Mouse (Mus musculus): Measurements from ENCODE around the gene Prpf40b. TPM values are rescaled to one million over a fixed set of nuclear protein-coding genes. Genes with fewer than 3 reads are reported as not detected.

The Prpf40b gene
- polyA plus RNA-seq, 1 experiment from 2014 or later, result 42.0 TPM

GRCm38 (mm10) chr15:99318071-99318470, 23.2 kb downstream of the Prpf40b start:
- 86% methylated on average over 6 of the region's 6 CpGs for WGBS
- DNase-seq (ENCODE audit: low spot score) (no peak), ATAC-seq (replicated peaks; ENCODE audit: insufficient number of reproducible peaks, low FRiP score, low TSS enrichment, low read depth) (no peak)
- Histone ChIP-seq H3K36me3 (replicated peaks; ENCODE audit: control insufficient read depth, insufficient read depth, low read depth, low read length) (peaks cover 12% of the 10 kb centered on the region), H3K4me1 (ENCODE audit: control insufficient read depth, insufficient read depth, low read length) (no peaks in the 10 kb centered on the region), H3K4me2 (ENCODE audit: low read depth, low read length) (no peak overlapping the region), H3K27ac (replicated peaks; ENCODE audit: low read depth, low read length) (no peak overlapping the region), H3K9me3 (replicated peaks; ENCODE audit: control insufficient read depth, low read length) (no peaks in the 10 kb centered on the region), H3K9ac (replicated peaks; ENCODE audit: low read length) (no peak overlapping the region), H3K4me3 (ENCODE audit: low read depth, low read length) (no peak overlapping the region), H3K27me3 (ENCODE audit: control insufficient read depth, insufficient read depth, low read length) (no peaks in the 10 kb centered on the region)

DNA sequence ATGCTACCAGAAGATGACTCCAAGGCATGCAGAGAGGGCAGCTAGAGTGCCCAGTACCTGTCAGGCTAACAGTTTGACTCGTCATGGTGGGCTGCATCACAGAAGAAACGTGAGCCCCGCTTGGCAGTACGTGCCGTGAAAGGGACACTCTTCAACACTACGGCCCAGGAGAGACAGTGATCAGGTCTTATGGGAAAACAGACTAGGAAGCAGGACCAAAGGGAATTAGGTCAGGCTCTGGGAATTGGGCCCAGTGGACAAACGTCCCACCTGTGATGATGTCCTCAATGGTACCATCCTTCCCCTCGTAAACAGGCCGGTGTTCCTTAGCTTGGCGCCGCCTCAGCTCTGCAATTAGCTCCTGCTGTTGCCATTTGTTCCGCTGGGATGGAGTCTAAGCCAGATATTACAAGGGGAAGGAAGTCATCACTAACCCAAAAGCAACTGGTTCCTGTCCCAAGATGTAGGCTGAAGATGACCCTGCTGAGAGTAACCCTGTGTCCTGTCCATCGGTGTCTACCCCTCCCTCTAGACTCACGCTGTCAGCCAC, 24.0 kb downstream of the Prpf40b start:
- Histone ChIP-seq H3K4me3 (ENCODE audit: low read depth, low read length) (no peak overlapping the region), H3K9ac (replicated peaks; ENCODE audit: low read length) (no peak overlapping the region), H3K27me3 (ENCODE audit: control insufficient read depth, insufficient read depth, low read length) (no peaks in the 10 kb centered on the region), H3K9me3 (replicated peaks; ENCODE audit: control insufficient read depth, low read length) (no peaks in the 10 kb centered on the region), H3K36me3 (replicated peaks; ENCODE audit: control insufficient read depth, insufficient read depth, low read depth, low read length) (peaks cover 12% of the 10 kb centered on the region), H3K4me1 (ENCODE audit: control insufficient read depth, insufficient read depth, low read length) (no peaks in the 10 kb centered on the region), H3K4me2 (ENCODE audit: low read depth, low read length) (no peak overlapping the region), H3K27ac (replicated peaks; ENCODE audit: low read depth, low read length) (no peak overlapping the region)
- DNase-seq (ENCODE audit: low spot score) (no peak), ATAC-seq (replicated peaks; ENCODE audit: insufficient number of reproducible peaks, low FRiP score, low TSS enrichment, low read depth) (no peak)
- WGBS, result 86% methylated on average over 13 of the region's 14 CpGs

DNA sequence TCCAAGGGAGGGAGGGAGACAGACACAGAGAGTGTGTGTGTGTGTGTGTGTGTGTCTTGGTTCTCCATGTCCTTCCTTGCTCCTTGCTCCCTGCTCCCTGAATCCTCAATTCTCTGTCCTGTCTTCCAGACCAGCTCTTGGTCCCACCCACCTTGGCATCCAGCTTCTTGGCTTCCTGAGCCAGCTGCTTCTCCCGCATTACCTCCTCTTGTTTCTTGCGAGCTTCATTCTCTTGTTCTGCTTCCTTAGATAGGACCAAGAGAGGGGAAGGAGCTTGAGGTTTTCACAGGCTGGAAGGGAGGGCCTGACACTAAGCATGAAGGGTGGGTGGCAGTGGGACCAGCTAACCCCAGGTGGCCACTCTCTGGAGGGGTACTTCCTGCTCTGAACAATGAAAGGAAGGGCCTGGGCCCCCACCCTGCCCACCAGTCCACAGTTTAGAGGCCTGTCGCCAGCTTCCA, 24.6 kb downstream of the Prpf40b start:
- no peak overlapping the region for H3K4me3 ChIP-seq (ENCODE audit: low read depth, low read length)
- 87% methylated on average over 3 of the region's 3 CpGs for WGBS
- H3K27ac ChIP-seq (replicated peaks; ENCODE audit: low read depth, low read length), result no peak overlapping the region
- H3K4me2 ChIP-seq (ENCODE audit: low read depth, low read length), result no peak overlapping the region
- peaks cover 9% of the 10 kb centered on the region for H3K36me3 ChIP-seq (replicated peaks; ENCODE audit: control insufficient read depth, insufficient read depth, low read depth, low read length)
- H3K4me1 ChIP-seq (ENCODE audit: control insufficient read depth, insufficient read depth, low read length), result no peaks in the 10 kb centered on the region
- no peaks in the 10 kb centered on the region for H3K27me3 ChIP-seq (ENCODE audit: control insufficient read depth, insufficient read depth, low read length)
- H3K9ac ChIP-seq (replicated peaks; ENCODE audit: low read length), result no peak overlapping the region
- H3K9me3 ChIP-seq (replicated peaks; ENCODE audit: control insufficient read depth, low read length), result no peaks in the 10 kb centered on the region
- DNase-seq (ENCODE audit: low spot score) (no peak), ATAC-seq (replicated peaks; ENCODE audit: insufficient number of reproducible peaks, low FRiP score, low TSS enrichment, low read depth) (no peak)

GRCm38 (mm10) chr15:99320168-99320674, 25.3 kb downstream of the Prpf40b start:
- 84% methylated on average over 10 of the region's 10 CpGs for WGBS
- no peak for DNase-seq (ENCODE audit: low spot score)
- Histone ChIP-seq H3K4me2 (ENCODE audit: low read depth, low read length) (no peak overlapping the region), H3K36me3 (replicated peaks; ENCODE audit: control insufficient read depth, insufficient read depth, low read depth, low read length) (peaks cover 11% of the 10 kb centered on the region), H3K27ac (replicated peaks; ENCODE audit: low read depth, low read length) (no peak overlapping the region), H3K4me3 (ENCODE audit: low read depth, low read length) (no peak overlapping the region), H3K4me1 (ENCODE audit: control insufficient read depth, insufficient read depth, low read length) (no peaks in the 10 kb centered on the region), H3K9ac (replicated peaks; ENCODE audit: low read length) (no peak overlapping the region), H3K27me3 (ENCODE audit: control insufficient read depth, insufficient read depth, low read length) (no peaks in the 10 kb centered on the region), H3K9me3 (replicated peaks; ENCODE audit: control insufficient read depth, low read length) (no peaks in the 10 kb centered on the region)
- ATAC-seq (replicated peaks; ENCODE audit: insufficient number of reproducible peaks, low FRiP score, low TSS enrichment, low read depth), result no peak

- WGBS, result 84% methylated on average over 9 of the region's 9 CpGs
- Histone ChIP-seq H3K4me2 (ENCODE audit: low read depth, low read length) (no peak overlapping the region), H3K9ac (replicated peaks; ENCODE audit: low read length) (no peak overlapping the region; the same call in 1 of the 2 replicates), H3K27ac (replicated peaks; ENCODE audit: low read depth, low read length) (no peak overlapping the region), H3K4me1 (ENCODE audit: control insufficient read depth, insufficient read depth, low read length) (no peaks in the 10 kb centered on the region), H3K4me3 (ENCODE audit: low read depth, low read length) (no peak overlapping the region), H3K27me3 (ENCODE audit: control insufficient read depth, insufficient read depth, low read length) (no peaks in the 10 kb centered on the region), H3K36me3 (replicated peaks; ENCODE audit: control insufficient read depth, insufficient read depth, low read depth, low read length) (peaks cover 13% of the 10 kb centered on the region), H3K9me3 (replicated peaks; ENCODE audit: control insufficient read depth, low read length) (no peaks in the 10 kb centered on the region)
- no peak for DNase-seq (ENCODE audit: low spot score)
- ATAC-seq (replicated peaks; ENCODE audit: insufficient number of reproducible peaks, low FRiP score, low TSS enrichment, low read depth), result no peak
Observed at GRCm38 (mm10) chr15:99320978-99321377, 26.1 kb downstream of the Prpf40b start.

DNA sequence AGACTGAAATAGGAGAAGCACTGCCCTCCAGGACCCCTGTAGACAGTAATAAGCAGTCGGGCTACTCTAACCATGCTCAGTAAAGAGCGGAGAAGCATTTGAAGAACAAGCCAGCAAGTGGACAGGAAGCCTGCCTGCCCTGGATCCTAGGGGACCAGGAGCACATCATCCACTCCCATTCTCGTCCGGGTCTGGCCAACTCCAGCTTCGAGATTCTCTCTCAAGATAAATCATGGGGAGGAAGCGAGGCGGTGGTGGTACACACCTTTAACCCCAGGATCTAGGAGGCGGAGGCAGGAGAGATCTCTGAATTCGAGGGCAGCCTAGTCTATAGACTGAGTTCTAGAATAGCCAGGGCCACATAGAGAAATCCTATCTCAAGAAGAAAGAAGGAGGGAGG, 29.3 kb downstream of the Prpf40b start:
- peaks cover 13% of the 10 kb centered on the region for H3K36me3 ChIP-seq (replicated peaks; ENCODE audit: control insufficient read depth, insufficient read depth, low read depth, low read length)
- H3K4me1 ChIP-seq (ENCODE audit: control insufficient read depth, insufficient read depth, low read length), result no peaks in the 10 kb centered on the region
- no peak overlapping the region for H3K4me2 ChIP-seq (ENCODE audit: low read depth, low read length)
- H3K4me3 ChIP-seq (ENCODE audit: low read depth, low read length), result no peak overlapping the region
- no peak for DNase-seq (ENCODE audit: low spot score)
- no peak overlapping the region for H3K9ac ChIP-seq (replicated peaks; ENCODE audit: low read length)
- 87% methylated on average over 9 of the region's 9 CpGs for WGBS
- no peak overlapping the region for H3K27ac ChIP-seq (replicated peaks; ENCODE audit: low read depth, low read length)
- H3K27me3 ChIP-seq (ENCODE audit: control insufficient read depth, insufficient read depth, low read length), result no peaks in the 10 kb centered on the region
- H3K9me3 ChIP-seq (replicated peaks; ENCODE audit: control insufficient read depth, low read length), result no peaks in the 10 kb centered on the region
- ATAC-seq (replicated peaks; ENCODE audit: insufficient number of reproducible peaks, low FRiP score, low TSS enrichment, low read depth), result no peak

- no peaks in the 10 kb centered on the region for H3K27me3 ChIP-seq (ENCODE audit: control insufficient read depth, insufficient read depth, low read length)
- no peak overlapping the region for H3K4me2 ChIP-seq (ENCODE audit: low read depth, low read length)
- no peaks in the 10 kb centered on the region for H3K9me3 ChIP-seq (replicated peaks; ENCODE audit: control insufficient read depth, low read length)
- WGBS, result 91% methylated on average over 6 of the region's 6 CpGs
- no peak overlapping the region for H3K27ac ChIP-seq (replicated peaks; ENCODE audit: low read depth, low read length)
- ATAC-seq (replicated peaks; ENCODE audit: insufficient number of reproducible peaks, low FRiP score, low TSS enrichment, low read depth), result no peak
- peaks cover 13% of the 10 kb centered on the region for H3K36me3 ChIP-seq (replicated peaks; ENCODE audit: control insufficient read depth, insufficient read depth, low read depth, low read length)
- no peaks in the 10 kb centered on the region; the same call in 1 of the 2 replicates for H3K4me1 ChIP-seq (ENCODE audit: control insufficient read depth, insufficient read depth, low read length)
- no peak overlapping the region for H3K9ac ChIP-seq (replicated peaks; ENCODE audit: low read length)
- no peak for DNase-seq (ENCODE audit: low spot score)
- H3K4me3 ChIP-seq (ENCODE audit: low read depth, low read length), result no peak overlapping the region
Observed at GRCm38 (mm10) chr15:99325598-99325997, 30.7 kb downstream of the Prpf40b start.

DNA sequence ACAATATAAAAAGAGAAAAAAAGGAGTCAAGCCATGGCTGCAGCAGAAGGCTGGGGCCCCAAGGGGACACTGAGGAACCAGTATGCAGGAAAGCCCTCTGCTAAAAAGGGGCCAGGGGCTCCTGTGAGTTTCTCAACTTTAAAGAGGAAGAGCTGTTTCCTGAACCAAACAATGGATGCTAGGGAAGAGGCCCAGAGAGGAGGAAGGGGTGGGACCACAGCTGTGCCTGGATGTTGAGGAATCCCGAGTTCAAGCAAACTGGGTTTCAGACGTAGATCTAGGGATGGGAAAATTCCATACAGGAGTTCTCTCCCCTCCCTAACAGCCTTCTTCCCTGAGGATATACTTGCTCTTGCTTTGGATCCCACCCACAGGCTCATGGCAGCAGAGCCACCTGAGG, 31.5 kb downstream of the Prpf40b start:
- WGBS, result 52% methylated on average over 2 of the region's 2 CpGs
- Histone ChIP-seq H3K36me3 (replicated peaks; ENCODE audit: control insufficient read depth, insufficient read depth, low read depth, low read length) (peaks cover 7% of the 10 kb centered on the region), H3K9me3 (replicated peaks; ENCODE audit: control insufficient read depth, low read length) (no peaks in the 10 kb centered on the region), H3K27ac (replicated peaks; ENCODE audit: low read depth, low read length) (no peak overlapping the region), H3K9ac (replicated peaks; ENCODE audit: low read length) (no peak overlapping the region), H3K27me3 (ENCODE audit: control insufficient read depth, insufficient read depth, low read length) (no peaks in the 10 kb centered on the region), H3K4me2 (ENCODE audit: low read depth, low read length) (no peak overlapping the region), H3K4me3 (ENCODE audit: low read depth, low read length) (no peak overlapping the region), H3K4me1 (ENCODE audit: control insufficient read depth, insufficient read depth, low read length) (no peaks in the 10 kb centered on the region; the same call in 1 of the 2 replicates)
- no peak for ATAC-seq (replicated peaks; ENCODE audit: insufficient number of reproducible peaks, low FRiP score, low TSS enrichment, low read depth)
- no peak for DNase-seq (ENCODE audit: low spot score)

Data from embryonic facial prominence, embryonic 11.5 days (tissue).